Mouse (Mus musculus) central nervous system, embryonic 11.5 days (tissue): ENCODE measurements around the gene Mug2. TPM values are rescaled to one million over a fixed set of nuclear protein-coding genes. Genes with fewer than 3 reads are reported as not detected.

ENCODE experiments used
- polyA plus RNA-seq: library from polyadenylated mRNA; depleted of rRNA; stranded (reverse); fragments of >200 nt; gene quantifications from 2 replicates; pipeline ENCODE4 v1.2.3, GENCODE M21; 2012; rRNA removed

Gene Mug2
- not detected in 2 replicates for polyA plus RNA-seq

DNA sequence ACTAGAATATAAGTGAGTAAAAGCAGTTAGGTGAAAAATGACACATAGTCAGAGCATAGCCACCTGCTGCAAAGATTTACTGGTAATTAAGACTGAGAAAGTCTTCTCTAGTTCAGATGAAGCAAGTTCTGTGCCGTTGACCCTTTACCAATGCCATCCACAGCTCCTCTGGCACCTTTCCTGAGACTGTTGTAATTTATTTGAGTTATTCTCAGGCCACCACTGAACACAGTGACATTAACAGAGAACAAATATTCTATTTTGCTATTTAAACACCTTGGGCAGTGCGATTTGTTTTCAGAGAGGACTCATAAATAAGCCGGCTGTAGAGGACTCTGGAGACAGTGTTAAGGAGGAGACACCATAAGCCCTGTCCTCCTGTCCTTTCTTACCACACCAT is at the start of gene Mug2:
Gene Mug2 (plus strand): TSS at position 301 of the 400 bp plus-strand sequence.

Other genes starting within 250 kb of the Mug2 start
- not detected in 2 replicates for gene Mug1, start 168.2 kb upstream of the Mug2 start, polyA plus RNA-seq